Mouse (Mus musculus): Measurements from ENCODE around the gene Lrrc7.

The Lrrc7 gene

GRCm38 (mm10) chr3:158561987-158562360, at the start of gene Lrrc7:
Gene Lrrc7 (minus strand): TSS chr3:158562221.
- no peak for DNase-seq

GRCm38 (mm10) chr3:158607065-158607464, 45.0 kb upstream of the Lrrc7 start:
- DNase-seq, result no peak

GRCm38 (mm10) chr3:158605274-158605673, 43.3 kb upstream of the Lrrc7 start:
- DNase-seq, result no peak

- DNase-seq, result no peak
Measured at GRCm38 (mm10) chr3:158561256-158561986, 600 bp downstream of the Lrrc7 start.

- no peak for DNase-seq
Measured at GRCm38 (mm10) chr3:158560891-158561255, 1.1 kb downstream of the Lrrc7 start.

- DNase-seq, result no peak
Measured at GRCm38 (mm10) chr3:158559691-158560650, 2.0 kb downstream of the Lrrc7 start.

- DNase-seq, result no peak
Measured at GRCm38 (mm10) chr3:158559131-158559658, 2.8 kb downstream of the Lrrc7 start.

- no peak for DNase-seq
Measured at GRCm38 (mm10) chr3:158558631-158559030, 3.4 kb downstream of the Lrrc7 start.

GRCm38 (mm10) chr3:158554280-158554679, 7.7 kb downstream of the Lrrc7 start:
- no peak for DNase-seq

GRCm38 (mm10) chr3:158552105-158552504, 9.9 kb downstream of the Lrrc7 start:
- no peak for DNase-seq

- no peak for DNase-seq
Measured at GRCm38 (mm10) chr3:158543481-158543880, 18.5 kb downstream of the Lrrc7 start.

GRCm38 (mm10) chr3:158532859-158533258, 29.2 kb downstream of the Lrrc7 start:
- DNase-seq, result no peak

- DNase-seq, result no peak
Measured at GRCm38 (mm10) chr3:158528471-158528870, 33.5 kb downstream of the Lrrc7 start.

GRCm38 (mm10) chr3:158493730-158494129, 68.3 kb downstream of the Lrrc7 start:
- DNase-seq, result no peak

GRCm38 (mm10) chr3:158479677-158480076, 82.3 kb downstream of the Lrrc7 start:
- DNase-seq, result no peak

GRCm38 (mm10) chr3:158400600-158400999, 161.4 kb downstream of the Lrrc7 start:
- no peak for DNase-seq

- no peak for DNase-seq
Measured at GRCm38 (mm10) chr3:158391534-158391933, 170.5 kb downstream of the Lrrc7 start.

- DNase-seq, result no peak
Measured at GRCm38 (mm10) chr3:158388076-158388454, 174.0 kb downstream of the Lrrc7 start.

- no peak for DNase-seq
Measured at GRCm38 (mm10) chr3:158387413-158388075, 174.5 kb downstream of the Lrrc7 start.

- DNase-seq, result no peak
Measured at GRCm38 (mm10) chr3:158386848-158387247, 175.2 kb downstream of the Lrrc7 start.

GRCm38 (mm10) chr3:158375885-158376284, 186.1 kb downstream of the Lrrc7 start:
- peak; percentile 1 for DNase-seq

GRCm38 (mm10) chr3:158369169-158369568, 192.9 kb downstream of the Lrrc7 start:
- DNase-seq, result no peak

GRCm38 (mm10) chr3:158365801-158366200, 196.2 kb downstream of the Lrrc7 start:
- DNase-seq, result no peak

All from lung, postnatal 14 days (tissue).